Mouse (Mus musculus): ENCODE results near the gene Pex26.

DNA sequence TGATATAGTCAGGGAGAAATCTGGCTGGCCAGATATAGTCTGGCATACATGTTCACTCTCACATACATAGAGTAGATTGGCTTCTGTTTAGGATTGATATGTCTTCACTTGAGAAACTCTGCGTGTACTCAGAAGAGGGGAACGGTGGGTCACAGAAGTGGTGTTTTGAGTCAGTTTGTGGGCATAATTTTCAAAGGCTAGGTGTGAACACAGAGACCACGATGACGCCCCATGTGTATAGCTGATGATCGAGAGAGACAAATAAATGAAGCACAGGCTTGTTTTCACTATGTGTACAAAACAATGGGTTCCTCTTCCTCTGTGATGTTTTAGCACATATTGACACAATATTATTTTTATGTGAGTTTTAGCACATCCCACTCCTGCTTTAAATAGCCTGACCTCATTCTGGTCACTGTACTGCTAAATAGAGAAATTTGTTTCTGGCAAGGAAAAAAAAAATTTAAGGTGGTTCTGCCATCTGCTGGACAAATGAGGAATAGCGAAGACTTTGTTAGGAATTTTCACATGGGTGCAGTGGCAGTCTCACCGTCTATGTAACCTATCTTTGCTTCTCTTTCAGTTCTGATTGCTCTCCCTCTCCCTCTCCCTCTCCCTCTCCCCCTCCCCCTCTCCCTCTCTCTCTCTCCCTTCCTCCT is 4.6 kb upstream of the Pex26 start:
- TF ChIP-seq TAL1 (IDR thresholded peaks at IDR 0.05; ENCODE audit: low read length) (no peak), GATA1 (IDR thresholded peaks at IDR 0.05; ENCODE audit: low read length) (no peak)

All from erythroblast, embryonic 14.5 days (primary cell).